Mouse (Mus musculus): Measurements from ENCODE around the gene Gucy2c. TPM values are rescaled to one million over a fixed set of nuclear protein-coding genes. Genes with fewer than 3 reads are reported as not detected.
A peak's percentile ranks its signal among the peaks of the same experiment; 100 is the strongest.

Gene Gucy2c
- total RNA-seq, 1 experiment, result 0.09 TPM

GRCm38 (mm10) chr6:136672467-136672866 lies 109.1 kb downstream of the Gucy2c start:
- Histone ChIP-seq H3K27ac (ENCODE audit: insufficient read depth, low read depth, low read length, poor library complexity, severe bottlenecking) (no peak overlapping the region), H3K9ac (ENCODE audit: insufficient read depth, low read depth, low read length, poor library complexity, severe bottlenecking) (no peak overlapping the region), H3K9me3 (ENCODE audit: control insufficient read depth, insufficient read depth, low read depth, low read length) (no peaks in the 10 kb centered on the region), H3K4me3 (ENCODE audit: insufficient read depth in 1 of 2, low read depth in 1 of 2, low read length in 2 of 2, poor library complexity in 1 of 2, severe bottlenecking in 1 of 2) (no peak overlapping the region), H3K4me1 (ENCODE audit: control insufficient read depth in 2 of 2, insufficient read depth in 2 of 2, low read length in 2 of 2, poor library complexity in 1 of 2) (peaks cover 0 to 9% of the 10 kb centered on the region in 2 experiments; a peak in 1 of 4 replicates), H3K36me3 (ENCODE audit: control insufficient read depth, insufficient read depth, low read length, poor library complexity, severe bottlenecking) (no peaks in the 10 kb centered on the region)
- in situ Hi-C loops (cut with MboI; ENCODE audit: low sequenced_read_pairs in 2 of 2, unreplicated experiment in 2 of 2), result no loop called here
- TF ChIP-seq MAFK (IDR thresholded peaks at IDR 0.05; ENCODE audit: insufficient read depth, low read depth, low read length) (no peak), ZC3H11A (IDR thresholded peaks at IDR 0.05; ENCODE audit: borderline replicate concordance, low read depth, low read length) (no peak), HCFC1 (IDR thresholded peaks at IDR 0.05; ENCODE audit: borderline replicate concordance, insufficient read depth, low read length) (no peak), ZNF384 (IDR thresholded peaks at IDR 0.05; ENCODE audit: low read depth, low read length) (no peak), CHD2 (IDR thresholded peaks at IDR 0.05; ENCODE audit: low read depth, low read length) (no peak)
- DNase-seq (ENCODE audit: low read depth, low spot score), result no peak

- Histone ChIP-seq H3K9ac (ENCODE audit: insufficient read depth, low read depth, low read length, poor library complexity, severe bottlenecking) (no peak overlapping the region), H3K9me3 (ENCODE audit: control insufficient read depth, insufficient read depth, low read depth, low read length) (no peaks in the 10 kb centered on the region), H3K27ac (ENCODE audit: insufficient read depth, low read depth, low read length, poor library complexity, severe bottlenecking) (no peak overlapping the region), H3K4me1 (ENCODE audit: control insufficient read depth in 2 of 2, insufficient read depth in 2 of 2, low read length in 2 of 2, poor library complexity in 1 of 2) (peaks cover 0 to 9% of the 10 kb centered on the region in 2 experiments; a peak in 1 of 4 replicates), H3K36me3 (ENCODE audit: control insufficient read depth, insufficient read depth, low read length, poor library complexity, severe bottlenecking) (no peaks in the 10 kb centered on the region), H3K4me3 (ENCODE audit: insufficient read depth in 1 of 2, low read depth in 1 of 2, low read length in 2 of 2, poor library complexity in 1 of 2, severe bottlenecking in 1 of 2) (no peak overlapping the region)
- DNase-seq (ENCODE audit: low read depth, low spot score), result no peak
- TF ChIP-seq HCFC1 (IDR thresholded peaks at IDR 0.05; ENCODE audit: borderline replicate concordance, insufficient read depth, low read length) (no peak), ZNF384 (IDR thresholded peaks at IDR 0.05; ENCODE audit: low read depth, low read length) (no peak), CHD2 (IDR thresholded peaks at IDR 0.05; ENCODE audit: low read depth, low read length) (no peak), ZC3H11A (IDR thresholded peaks at IDR 0.05; ENCODE audit: borderline replicate concordance, low read depth, low read length) (no peak), MAFK (IDR thresholded peaks at IDR 0.05; ENCODE audit: insufficient read depth, low read depth, low read length) (no peak)
- in situ Hi-C loops (cut with MboI; ENCODE audit: low sequenced_read_pairs in 2 of 2, unreplicated experiment in 2 of 2), result no loop called here
Observed at GRCm38 (mm10) chr6:136669274-136669673, 112.3 kb downstream of the Gucy2c start.

- peaks cover 0 to 9% of the 10 kb centered on the region in 2 experiments; a peak in 1 of 4 replicates for H3K4me1 ChIP-seq (ENCODE audit: control insufficient read depth in 2 of 2, insufficient read depth in 2 of 2, low read length in 2 of 2, poor library complexity in 1 of 2)
- no peaks in the 10 kb centered on the region for H3K9me3 ChIP-seq (ENCODE audit: control insufficient read depth, insufficient read depth, low read depth, low read length)
- H3K27ac ChIP-seq (ENCODE audit: insufficient read depth, low read depth, low read length, poor library complexity, severe bottlenecking), result no peak overlapping the region
- no peak overlapping the region for H3K4me3 ChIP-seq (ENCODE audit: insufficient read depth in 1 of 2, low read depth in 1 of 2, low read length in 2 of 2, poor library complexity in 1 of 2, severe bottlenecking in 1 of 2)
- in situ Hi-C loops (cut with MboI; ENCODE audit: low sequenced_read_pairs in 2 of 2, unreplicated experiment in 2 of 2), result no loop called here
- TF ChIP-seq CHD2 (IDR thresholded peaks at IDR 0.05; ENCODE audit: low read depth, low read length), result no peak
- no peak for TF ChIP-seq HCFC1 (IDR thresholded peaks at IDR 0.05; ENCODE audit: borderline replicate concordance, insufficient read depth, low read length)
- no peak for TF ChIP-seq ZNF384 (IDR thresholded peaks at IDR 0.05; ENCODE audit: low read depth, low read length)
- TF ChIP-seq ZC3H11A (IDR thresholded peaks at IDR 0.05; ENCODE audit: borderline replicate concordance, low read depth, low read length), result no peak
- TF ChIP-seq MAFK (IDR thresholded peaks at IDR 0.05; ENCODE audit: insufficient read depth, low read depth, low read length), result no peak
- no peaks in the 10 kb centered on the region for H3K36me3 ChIP-seq (ENCODE audit: control insufficient read depth, insufficient read depth, low read length, poor library complexity, severe bottlenecking)
- no peak overlapping the region for H3K9ac ChIP-seq (ENCODE audit: insufficient read depth, low read depth, low read length, poor library complexity, severe bottlenecking)
- DNase-seq (ENCODE audit: low read depth, low spot score), result no peak
Observed at GRCm38 (mm10) chr6:136668266-136668986, 113.1 kb downstream of the Gucy2c start.

- DNase-seq (ENCODE audit: low read depth, low spot score), result no peak
Observed at GRCm38 (mm10) chr6:136662063-136662462, 119.5 kb downstream of the Gucy2c start.

More at GRCm38 (mm10) chr6:136662063-136662462, 119.5 kb downstream of the Gucy2c start:
- Histone ChIP-seq H3K36me3 (ENCODE audit: control insufficient read depth, insufficient read depth, low read length, poor library complexity, severe bottlenecking) (no peaks in the 10 kb centered on the region), H3K4me1 (ENCODE audit: control insufficient read depth in 2 of 2, insufficient read depth in 2 of 2, low read length in 2 of 2, poor library complexity in 1 of 2) (peaks cover 0 to 2% of the 10 kb centered on the region in 2 experiments; a peak in 1 of 4 replicates), H3K9ac (ENCODE audit: insufficient read depth, low read depth, low read length, poor library complexity, severe bottlenecking) (no peak overlapping the region; the same call in 1 of the 2 replicates), H3K27ac (ENCODE audit: insufficient read depth, low read depth, low read length, poor library complexity, severe bottlenecking) (no peak overlapping the region), H3K9me3 (ENCODE audit: control insufficient read depth, insufficient read depth, low read depth, low read length) (no peaks in the 10 kb centered on the region), H3K4me3 (ENCODE audit: insufficient read depth in 1 of 2, low read depth in 1 of 2, low read length in 2 of 2, poor library complexity in 1 of 2, severe bottlenecking in 1 of 2) (peak overlapping the region; percentile 69 to 73)
- TF ChIP-seq ZC3H11A (IDR thresholded peaks at IDR 0.05; ENCODE audit: borderline replicate concordance, low read depth, low read length) (no peak), CHD2 (IDR thresholded peaks at IDR 0.05; ENCODE audit: low read depth, low read length) (no peak), MAFK (IDR thresholded peaks at IDR 0.05; ENCODE audit: insufficient read depth, low read depth, low read length) (no peak), ZNF384 (IDR thresholded peaks at IDR 0.05; ENCODE audit: low read depth, low read length) (no peak), HCFC1 (IDR thresholded peaks at IDR 0.05; ENCODE audit: borderline replicate concordance, insufficient read depth, low read length) (no peak)
- in situ Hi-C loops (cut with MboI; ENCODE audit: low sequenced_read_pairs in 2 of 2, unreplicated experiment in 2 of 2), result no loop called here
